Mouse (Mus musculus) MEL (cell line): Measurements from ENCODE around the gene Pxmp2. TPM values are rescaled to one million over a fixed set of nuclear protein-coding genes. Genes with fewer than 3 reads are reported as not detected.
A peak's percentile ranks its signal among the peaks of the same experiment; 100 is the strongest.

Source experiments
- DNase-seq: peaks from one replicate; pipeline ENCODE4 v3.0.0; 2011; ENCODE audit warnings: low read depth, low spot score
- H3K27ac ChIP-seq: 2 replicates; pipeline ENCODE4 v1.5.1; 2012; ENCODE audit warnings: low read depth, mild to moderate bottlenecking, control low read depth, low read length, moderate library complexity; ENCODE audit not compliant: control insufficient read depth
- H3K27me3 ChIP-seq, 2 experiments: fragments of 150-350 bp in 1 of 2; sonication (generic) in 1 of 2; 2 replicates each; pipeline ENCODE4 v1.6.1; 2012; ENCODE audit warnings: low read length in 2 of 2, mild to moderate bottlenecking in 2 of 2, improper control_type of control experiment in 1 of 2, moderate library complexity in 1 of 2; ENCODE audit not compliant: insufficient read depth in 2 of 2, control insufficient read depth in 1 of 2
- H3K36me3 ChIP-seq, 2 experiments: 2 replicates each; pipeline ENCODE4 v1.6.1; 2012 to 2014; ENCODE audit warnings: low read length in 2 of 2, improper control_type of control experiment in 1 of 2, inconsistent platforms in 1 of 2, mild to moderate bottlenecking in 1 of 2; ENCODE audit not compliant: insufficient read depth in 2 of 2, control insufficient read depth in 1 of 2
- H3K4me1 ChIP-seq, 2 experiments: fragments of 150-350 bp in 1 of 2; sonication (generic) in 1 of 2; 2 replicates each; pipeline ENCODE4 v1.6.1; 2012; ENCODE audit warnings: low read length in 2 of 2, improper control_type of control experiment in 1 of 2, mild to moderate bottlenecking in 1 of 2; ENCODE audit not compliant: insufficient read depth in 2 of 2, control insufficient read depth in 1 of 2
- H3K4me3 ChIP-seq, 2 experiments: fragments of 150-350 bp in 1 of 2; sonication (generic) in 1 of 2; 2 replicates each; pipeline ENCODE4 v1.5.1; 2012; ENCODE audit warnings: low read depth in 2 of 2, low read length in 2 of 2, mild to moderate bottlenecking in 2 of 2, moderate library complexity in 2 of 2, control low read depth in 1 of 2, improper control_type of control experiment in 1 of 2; ENCODE audit not compliant: control insufficient read depth in 1 of 2, insufficient read depth in 1 of 2
- H3K79me2 ChIP-seq: 2 replicates; pipeline ENCODE4 v1.6.1; 2012; ENCODE audit warnings: mild to moderate bottlenecking, low read length, moderate library complexity; ENCODE audit not compliant: control insufficient read depth, poor library complexity, insufficient read depth
- H3K9ac ChIP-seq: 2 replicates; pipeline ENCODE4 v1.6.1; 2012; ENCODE audit warnings: low read depth, mild to moderate bottlenecking, control low read depth, low read length, moderate library complexity; ENCODE audit not compliant: control insufficient read depth, poor library complexity, severe bottlenecking
- H3K9me3 ChIP-seq: fragments of 150-350 bp; sonication (generic); replicated peaks from 2 replicates; pipeline ENCODE4 v1.6.1; 2012; ENCODE audit warnings: mild to moderate bottlenecking, low read length, improper control_type of control experiment, moderate library complexity; ENCODE audit not compliant: insufficient read depth
- CHD2 ChIP-seq: IDR thresholded peaks from 2 replicates; pipeline ENCODE4 v1.6.1; 2011; ENCODE audit warnings: low read length, improper control_type of control experiment
- CTCF ChIP-seq, 3 experiments: IDR thresholded peaks in 2 of 3; conservative IDR thresholded peaks in 1 of 3; 2 replicates each; pipeline ENCODE4 v1.5.1; 2011 to 2012; ENCODE audit warnings: low read length in 3 of 3, low read depth in 2 of 3, mild to moderate bottlenecking in 2 of 3, improper control_type of control experiment in 1 of 3, inconsistent platforms in 1 of 3, mixed read lengths in 1 of 3, moderate library complexity in 1 of 3; ENCODE audit not compliant: control insufficient read depth in 1 of 3, insufficient read depth in 1 of 3, poor library complexity in 1 of 3, severe bottlenecking in 1 of 3
- E2F4 ChIP-seq: IDR thresholded peaks from 2 replicates; pipeline ENCODE4 v1.6.1; 2011; ENCODE audit warnings: low read depth, low read length, improper control_type of control experiment, borderline replicate concordance
- EP300 ChIP-seq, 2 experiments: IDR thresholded peaks; 2 replicates each; pipeline ENCODE4 v1.6.1; 2011; ENCODE audit warnings: improper control_type of control experiment in 2 of 2, low read length in 2 of 2, low read depth in 1 of 2, mild to moderate bottlenecking in 1 of 2
- ETS1 ChIP-seq: IDR thresholded peaks from 2 replicates; pipeline ENCODE4 v1.6.1; 2012; ENCODE audit warnings: low read depth, mild to moderate bottlenecking, inconsistent platforms, low read length, improper control_type of control experiment, moderate library complexity
- HCFC1 ChIP-seq: IDR thresholded peaks from 2 replicates; pipeline ENCODE4 v1.6.1; 2012; ENCODE audit warnings: low read depth, mild to moderate bottlenecking, inconsistent platforms, low read length, improper control_type of control experiment, moderate library complexity
- KAT2A ChIP-seq: conservative IDR thresholded peaks from 2 replicates; pipeline ENCODE4 v1.6.1; 2012; ENCODE audit warnings: low read depth, low read length, improper control_type of control experiment, inconsistent platforms
- MAX ChIP-seq: IDR thresholded peaks from 2 replicates; pipeline ENCODE4 v1.6.1; 2011; ENCODE audit warnings: low read length, improper control_type of control experiment
- MAZ ChIP-seq: IDR thresholded peaks from 2 replicates; pipeline ENCODE4 v1.6.1; 2012; ENCODE audit warnings: low read depth, mild to moderate bottlenecking, inconsistent platforms, low read length, improper control_type of control experiment
- MXI1 ChIP-seq: IDR thresholded peaks from 2 replicates; pipeline ENCODE4 v1.6.1; 2011; ENCODE audit warnings: mild to moderate bottlenecking, low read depth, low read length, improper control_type of control experiment
- MYC ChIP-seq: IDR thresholded peaks from 2 replicates; pipeline ENCODE4 v1.6.1; 2011; ENCODE audit warnings: low read depth, mild to moderate bottlenecking, low read length, improper control_type of control experiment, moderate library complexity
- NELFE ChIP-seq: IDR thresholded peaks from 2 replicates; pipeline ENCODE4 v1.6.1; 2011; ENCODE audit warnings: low read depth, low read length, improper control_type of control experiment
- POLR2A ChIP-seq, 2 experiments: IDR thresholded peaks; 2 replicates each; pipeline ENCODE4 v1.6.1; 2011 to 2012; ENCODE audit warnings: low read length in 2 of 2, mild to moderate bottlenecking in 2 of 2, control low read depth in 1 of 2, improper control_type of control experiment in 1 of 2, low read depth in 1 of 2, moderate library complexity in 1 of 2; ENCODE audit not compliant: control insufficient read depth in 1 of 2, insufficient read depth in 1 of 2, poor library complexity in 1 of 2
- POLR2AphosphoS2 ChIP-seq: IDR thresholded peaks from 2 replicates; pipeline ENCODE4 v1.6.1; 2011; ENCODE audit warnings: low read length, improper control_type of control experiment
- POLR2AphosphoS5 ChIP-seq: IDR thresholded peaks from 2 replicates; pipeline ENCODE4 v1.6.1; 2012; ENCODE audit warnings: low read depth, borderline replicate concordance, mild to moderate bottlenecking, inconsistent platforms, low read length, moderate library complexity, mixed read lengths
- RAD21 ChIP-seq: IDR thresholded peaks from 2 replicates; pipeline ENCODE4 v1.6.1; 2011; ENCODE audit warnings: mild to moderate bottlenecking, low read depth, low read length, improper control_type of control experiment
- RCOR1 ChIP-seq: IDR thresholded peaks from 2 replicates; pipeline ENCODE4 v1.6.1; 2012; ENCODE audit warnings: low read depth, mild to moderate bottlenecking, inconsistent platforms, low read length, improper control_type of control experiment
- SIN3A ChIP-seq: IDR thresholded peaks from 2 replicates; pipeline ENCODE4 v1.6.1; 2012; ENCODE audit warnings: low read length, improper control_type of control experiment, inconsistent platforms
- USF1 ChIP-seq: IDR thresholded peaks from 2 replicates; pipeline ENCODE4 v1.6.1; 2014; ENCODE audit warnings: low read depth, mild to moderate bottlenecking, inconsistent platforms, low read length, improper control_type of control experiment, moderate library complexity
- ZC3H11A ChIP-seq: IDR thresholded peaks from 2 replicates; pipeline ENCODE4 v1.6.1; 2012; ENCODE audit warnings: low read depth, mild to moderate bottlenecking, inconsistent platforms, low read length, improper control_type of control experiment
- ZMIZ1 ChIP-seq: IDR thresholded peaks from 2 replicates; pipeline ENCODE4 v1.6.1; 2012; ENCODE audit warnings: low read depth, mild to moderate bottlenecking, inconsistent platforms, low read length, improper control_type of control experiment, moderate library complexity
- ZNF384 ChIP-seq: IDR thresholded peaks from 2 replicates; pipeline ENCODE4 v1.6.1; 2012; ENCODE audit warnings: low read depth, mild to moderate bottlenecking, inconsistent platforms, low read length, improper control_type of control experiment
- polyA plus RNA-seq, 2 experiments: library from polyadenylated mRNA; stranded (reverse) in 1 of 2; unstranded in 1 of 2; fragments of >175 nt in 1 of 2; fragments of >200 nt in 1 of 2; gene quantifications; 2 replicates each; pipeline versions ENCODE4 v1.2.1 to v1.2.4; 2012; ENCODE audit warnings: low replicate concordance in 2 of 2, low read depth in 1 of 2; ENCODE audit not compliant: insufficient read length in 2 of 2, insufficient read depth in 1 of 2, missing spikeins in 1 of 2
- total RNA-seq: library from RNA; depleted of rRNA; stranded (reverse); fragments of 300-350 nt; gene quantifications from 2 replicates; pipeline ENCODE4 v1.2.3, GENCODE M21; 2012; rRNA removed

Gene Pxmp2
- total RNA-seq (8.4 and 8.7 TPM in 2 replicates), polyA plus RNA-seq (10 to 100 TPM in 1 of 2 experiments, not detected in 1; 15.2 TPM)

DNA sequence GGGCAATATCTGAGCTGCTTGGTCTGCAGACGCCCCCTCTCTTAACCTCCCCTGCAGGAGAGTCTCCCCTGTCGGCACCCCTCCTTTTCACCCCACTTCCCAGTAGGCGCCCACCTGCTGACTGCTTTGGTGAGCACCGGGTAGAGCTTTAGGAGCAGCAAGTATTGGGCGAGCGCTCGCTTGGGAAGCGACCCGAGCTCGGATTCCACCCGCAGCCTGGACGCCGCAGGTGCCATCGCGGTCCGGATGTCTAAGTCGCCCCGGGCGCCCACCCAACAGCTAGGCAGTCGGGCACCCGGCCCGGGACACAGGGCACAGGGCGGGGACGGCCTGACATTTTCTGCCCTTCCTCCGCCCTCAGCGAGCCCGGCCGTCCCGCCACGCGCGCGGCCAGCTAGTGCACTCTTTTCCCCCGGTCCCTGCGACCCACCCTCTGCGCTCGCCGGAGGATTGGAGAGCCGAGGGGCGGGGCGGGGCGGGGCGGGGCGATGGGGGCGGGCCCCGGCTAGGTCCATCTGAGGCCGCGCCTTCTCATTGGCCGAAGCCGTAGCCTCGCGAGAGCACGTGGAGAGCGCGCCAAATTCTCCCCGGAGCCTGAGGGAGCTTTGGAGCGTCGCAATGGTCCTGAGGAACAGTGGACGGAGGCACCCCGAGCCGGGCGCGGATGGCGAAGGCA lies at the start of gene Pxmp2, which contains the start of gene Pole:
Gene Pxmp2 (minus strand): TSS at position 417 of the 676 bp plus-strand sequence.
Gene Pole (plus strand): TSS at position 537 of the 676 bp plus-strand sequence.
- Histone ChIP-seq H3K27ac (peak within 1 kb of the TSS; percentile 92), H3K4me3 (peak within 1 kb of the TSS; percentile 96 to 98), H3K9me3 (no peaks in the 10 kb centered on the region), H3K36me3 (peaks cover 3 to 10% of the 10 kb centered on the region in 2 experiments; a peak in 3 of 4 replicates), H3K27me3 (no peaks in the 10 kb centered on the region), H3K4me1 (peaks cover 0 to 9% of the 10 kb centered on the region in 2 experiments; a peak in 2 of 4 replicates), H3K79me2 (peaks cover 10% of the 10 kb centered on the region), H3K9ac (peak within 1 kb of the TSS; percentile 97)
- peak; percentile 96 for DNase-seq
- TF ChIP-seq RAD21: no peak
- peak; percentile 73 for TF ChIP-seq MAX
- TF ChIP-seq MYC: no peak
- TF ChIP-seq ZC3H11A: no peak
- peak; percentile 63; the same call in 1 of the 2 replicates for TF ChIP-seq ZMIZ1
- TF ChIP-seq ETS1: no peak
- TF ChIP-seq KAT2A: no peak
- TF ChIP-seq USF1: peak; percentile 74
- TF ChIP-seq MXI1: peak; percentile 43; the same call in 1 of the 2 replicates
- TF ChIP-seq SIN3A: peak; percentile 1
- no peak for TF ChIP-seq POLR2AphosphoS5
- peak; percentile 88 to 90; a peak in 3 of 4 replicates for TF ChIP-seq POLR2A (IDR thresholded peaks at IDR 0.05; ENCODE audit: control insufficient read depth in 1 of 2, insufficient read depth in 1 of 2, low read depth in 1 of 2, low read length in 2 of 2, poor library complexity in 1 of 2)
- TF ChIP-seq NELFE: peak; percentile 82
- TF ChIP-seq RCOR1: no peak
- TF ChIP-seq POLR2AphosphoS2: peak; percentile 54; the same call in 1 of the 2 replicates
- no peak for TF ChIP-seq CTCF (IDR thresholded peaks at IDR 0.05 in 2 of 3, conservative IDR thresholded peaks at IDR 0.05 in 1 of 3; ENCODE audit: control insufficient read depth in 1 of 3, insufficient read depth in 1 of 3, low read depth in 2 of 3, low read length in 3 of 3, poor library complexity in 1 of 3, severe bottlenecking in 1 of 3)
- TF ChIP-seq MAZ: no peak
- peak; percentile 64 for TF ChIP-seq HCFC1
- TF ChIP-seq CHD2: peak; percentile 77
- TF ChIP-seq EP300 (IDR thresholded peaks at IDR 0.05; ENCODE audit: low read depth in 1 of 2, low read length in 2 of 2): no peak
- TF ChIP-seq E2F4: peak; percentile 82; the same call in 1 of the 2 replicates

- no peak for TF ChIP-seq ZC3H11A
- TF ChIP-seq ZNF384: peak; percentile 81
- Histone ChIP-seq H3K36me3 (peaks cover 0 to 23% of the 10 kb centered on the region in 2 experiments; a peak in 2 of 4 replicates), H3K79me2 (no peaks in the 10 kb centered on the region), H3K4me1 (no peaks in the 10 kb centered on the region), H3K9me3 (no peaks in the 10 kb centered on the region), H3K4me3 (no peak overlapping the region), H3K9ac (no peak overlapping the region), H3K27ac (no peak overlapping the region), H3K27me3 (no peaks in the 10 kb centered on the region)
- DNase-seq: no peak
These were observed 44.5 kb upstream of the Pxmp2 start for GRCm38 (mm10) chr5:110330508-110330907.
